Mouse (Mus musculus) olfactory bulb, adult 2 months (tissue): ENCODE data around the gene Nfu1.

ENCODE experiments used
- CTCF ChIP-seq: fragments of 200-500 bp; IDR thresholded peaks from 2 replicates; pipeline ENCODE4 v1.5.1; 2012; ENCODE audit warnings: low read depth, mild to moderate bottlenecking, low read length, moderate library complexity; ENCODE audit not compliant: insufficient read depth
- POLR2A ChIP-seq: fragments of 200-500 bp; IDR thresholded peaks from 2 replicates; pipeline ENCODE4 v1.6.1; 2012; ENCODE audit warnings: mild to moderate bottlenecking, low read depth, low read length, moderate library complexity; ENCODE audit not compliant: insufficient read depth

DNA sequence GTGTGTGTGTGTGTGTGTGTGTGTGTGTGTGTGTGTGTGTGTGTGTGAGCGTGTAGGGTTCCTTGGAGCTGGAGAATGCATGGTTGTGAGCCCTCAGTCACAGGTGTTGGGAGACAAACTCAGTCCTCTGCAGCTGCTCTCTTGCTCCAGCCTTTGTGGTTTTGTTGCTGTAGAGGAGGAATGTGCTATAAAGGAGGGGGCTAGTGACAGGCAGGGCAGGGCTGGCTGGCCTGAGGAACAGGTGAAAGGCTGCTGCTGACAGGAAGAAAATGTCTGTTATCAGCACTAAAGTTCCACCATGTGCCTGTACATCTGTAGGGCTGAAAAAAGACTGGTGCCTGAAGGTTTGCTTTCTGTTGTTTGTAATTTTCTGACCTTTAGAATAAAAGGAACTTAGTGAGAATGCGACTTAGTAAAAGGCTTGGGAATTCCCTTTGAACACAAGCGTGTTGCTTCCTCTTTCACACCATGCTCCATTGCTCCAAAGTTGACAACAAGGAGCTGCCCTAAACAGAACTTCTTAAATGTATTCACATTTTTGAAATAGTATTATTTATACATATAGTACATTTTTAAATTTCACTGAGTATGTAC lies 66.2 kb downstream of the Nfu1 start:
- no peak for TF ChIP-seq CTCF
- TF ChIP-seq POLR2A, result no peak
